Mouse (Mus musculus) layer of hippocampus, adult 18-20 months (tissue): ENCODE results near the gene Clk2. TPM values are rescaled to one million over a fixed set of nuclear protein-coding genes. Genes with fewer than 3 reads are reported as not detected.

Source experiments
- DNase-seq, 2 experiments: peaks; one replicate each; pipeline ENCODE4 v3.0.0; 2022; ENCODE audit warnings: low spot score in 2 of 2
- total RNA-seq, 2 experiments: library from RNA; stranded (reverse); gene quantifications; 2 replicates each; pipeline ENCODE4 v1.2.3; 2021

Gene Clk2
- total RNA-seq, 2 experiments from 2014 or later: 42.3 to 43.5 TPM

DNA sequence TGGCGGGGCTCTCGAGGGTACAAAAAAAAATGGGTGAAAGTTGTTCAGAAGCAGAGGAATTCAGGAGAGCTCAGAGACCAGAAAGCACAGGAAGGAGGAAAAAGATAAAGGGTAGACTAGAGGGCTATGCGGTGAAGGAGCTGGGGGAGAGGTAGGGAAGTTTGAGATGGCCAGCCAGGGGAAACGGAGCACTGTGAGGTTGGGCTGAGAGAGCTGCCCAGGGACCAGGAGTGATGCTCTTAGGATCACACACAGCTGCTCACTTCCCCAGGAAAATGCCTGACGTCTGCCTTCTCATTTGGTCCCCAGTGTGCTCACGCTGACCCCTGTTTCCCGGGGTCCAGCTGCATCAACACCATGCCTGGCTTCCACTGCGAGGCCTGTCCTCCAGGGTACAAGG is 55.0 kb downstream of the Clk2 start:
- no peak for DNase-seq

DNA sequence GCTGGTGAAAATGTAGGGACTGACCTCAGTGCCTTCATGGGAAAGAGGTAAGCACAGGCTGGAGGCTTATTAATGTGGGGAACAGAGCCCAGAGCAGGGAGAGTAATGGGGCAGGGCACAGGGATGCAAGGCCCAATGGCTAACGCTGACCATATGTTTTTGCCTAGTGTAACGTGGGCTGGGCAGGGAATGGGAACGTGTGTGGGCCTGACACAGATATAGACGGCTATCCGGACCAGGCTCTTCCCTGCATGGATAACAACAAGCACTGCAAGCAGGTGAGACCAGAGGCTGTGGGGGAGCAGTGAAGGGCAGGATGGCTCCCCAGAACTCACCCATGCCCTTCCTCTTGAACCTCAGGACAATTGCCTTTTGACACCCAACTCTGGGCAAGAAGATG is 56.6 kb downstream of the Clk2 start:
- no peak for DNase-seq

DNA sequence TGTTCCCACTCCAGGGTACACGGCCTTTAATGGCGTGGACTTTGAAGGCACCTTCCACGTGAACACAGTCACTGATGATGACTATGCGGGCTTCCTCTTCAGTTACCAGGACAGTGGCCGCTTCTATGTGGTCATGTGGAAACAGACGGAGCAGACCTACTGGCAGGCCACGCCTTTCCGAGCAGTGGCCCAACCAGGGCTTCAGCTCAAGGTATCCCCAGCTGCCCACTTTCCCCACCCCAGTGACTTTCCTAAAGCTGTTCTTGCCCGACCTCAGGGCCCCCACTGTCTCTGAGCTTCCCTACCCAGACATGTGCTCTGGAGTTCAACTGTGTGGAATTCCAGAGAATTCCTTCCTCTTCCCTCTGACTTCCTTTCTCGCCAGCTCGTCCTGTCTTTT is 60.2 kb downstream of the Clk2 start:
- no peak for DNase-seq

DNA sequence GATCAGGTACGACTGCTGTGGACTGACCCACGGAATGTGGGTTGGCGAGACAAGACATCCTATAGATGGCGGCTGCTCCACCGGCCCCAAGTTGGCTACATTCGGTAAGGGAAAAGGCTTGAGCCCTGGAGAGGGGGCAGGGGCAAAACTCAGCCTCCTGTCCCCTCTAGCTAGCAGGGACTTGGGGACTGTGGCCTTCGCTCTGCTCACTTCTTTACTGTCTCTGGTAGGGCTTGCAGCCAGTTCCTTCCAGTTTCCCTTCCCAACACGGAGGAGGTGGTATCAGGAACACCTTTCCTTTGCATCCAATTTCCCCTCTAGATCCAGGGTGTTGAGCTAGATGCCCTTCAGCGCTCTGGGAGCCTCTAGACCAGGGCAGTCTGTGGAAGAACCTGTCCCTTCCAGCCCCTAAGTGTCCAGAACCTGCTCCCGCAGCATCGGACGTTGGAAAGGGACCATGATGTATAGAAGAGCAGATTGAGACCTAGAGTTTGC is 60.8 kb downstream of the Clk2 start:
- no peak for DNase-seq

DNA sequence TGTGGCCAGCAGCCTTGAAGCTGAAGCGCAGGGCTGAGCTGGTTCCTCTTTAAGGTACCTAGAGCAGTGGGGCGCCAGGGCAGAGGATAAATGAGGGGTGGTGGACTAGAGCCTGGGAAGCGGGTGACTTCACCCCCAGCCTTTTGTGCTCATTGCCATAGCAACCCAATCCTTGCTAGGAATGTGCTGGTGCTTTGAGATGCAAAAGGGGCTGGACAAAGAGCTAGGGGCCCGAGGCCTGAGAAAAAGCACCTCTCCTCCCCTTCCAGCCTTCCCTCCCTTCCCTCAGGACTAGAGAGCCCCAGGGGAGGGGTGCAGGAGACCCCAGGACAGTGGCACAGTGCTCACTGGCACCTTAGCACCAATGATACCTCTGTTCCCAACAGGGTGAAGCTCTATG is 61.3 kb downstream of the Clk2 start:
- DNase-seq: peak in 1 of 2 experiments; percentile 59

DNA sequence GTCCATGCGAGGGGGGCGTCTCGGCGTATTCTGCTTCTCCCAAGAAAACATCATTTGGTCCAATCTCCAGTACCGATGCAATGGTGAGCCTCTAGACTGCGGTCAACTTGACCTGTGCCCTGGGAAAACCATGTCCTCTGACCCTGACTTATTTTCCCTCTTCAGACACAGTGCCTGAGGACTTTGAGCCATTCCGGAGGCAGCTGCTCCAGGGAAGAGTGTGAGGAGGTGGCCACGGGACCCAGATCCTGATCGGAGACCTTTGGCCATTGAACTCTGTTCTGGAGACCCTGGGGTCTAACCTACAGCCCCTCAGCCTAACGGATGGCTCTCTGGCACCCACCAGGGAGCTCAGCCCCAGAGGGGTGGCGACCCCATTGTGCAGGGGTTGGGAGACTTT is 61.8 kb downstream of the Clk2 start:
- DNase-seq: no peak

Other genes starting within 250 kb of the Clk2 start
- 10 to 100 TPM; 85.4 to 89.7 TPM for gene Ash1l, start 214.2 kb upstream of the Clk2 start, total RNA-seq
- gene Dap3, start 213.6 kb upstream of the Clk2 start, total RNA-seq: 100 to 1,000 TPM; 111 to 118 TPM
- 100 to 1,000 TPM; 128 to 134 TPM for gene Rusc1, start 71.5 kb upstream of the Clk2 start, total RNA-seq
- gene Gm43738, start 63.7 kb upstream of the Clk2 start, total RNA-seq: not detected
- gene Fdps, start 62.8 kb upstream of the Clk2 start, total RNA-seq: 10 to 100 TPM; 83.7 to 91.9 TPM
- gene Pklr, start 28.7 kb upstream of the Clk2 start, total RNA-seq: under 1 TPM in 1 of 2 experiments, not detected in 1; 0.15 TPM
- gene Hcn3, start 4.6 kb upstream of the Clk2 start, total RNA-seq: 10 to 100 TPM in 1 of 2 experiments, 1 to 10 TPM in 1; 9.6 to 13.1 TPM
- gene Scamp3, start 12.7 kb downstream of the Clk2 start, total RNA-seq: 10 to 100 TPM; 68.5 to 69.8 TPM
- 10 to 100 TPM; 49.0 to 59.9 TPM for gene Fam189b, start 18.3 kb downstream of the Clk2 start, total RNA-seq
- gene Gba, start 38.1 kb downstream of the Clk2 start, total RNA-seq: 10 to 100 TPM; 57.3 to 59.9 TPM
- gene Thbs3, start 50.4 kb downstream of the Clk2 start, total RNA-seq: 10 to 100 TPM; 30.5 to 30.7 TPM
- 10 to 100 TPM; 84.9 to 91.6 TPM for gene Mtx1, start 62.3 kb downstream of the Clk2 start, total RNA-seq
- under 1 TPM; 0.71 to 0.84 TPM for gene Muc1, start 64.3 kb downstream of the Clk2 start, total RNA-seq
- gene Krtcap2, start 81.2 kb downstream of the Clk2 start, total RNA-seq: 10 to 100 TPM; 78.0 to 81.3 TPM
- 10 to 100 TPM; 83.1 to 86.0 TPM for gene Trim46, start 81.5 kb downstream of the Clk2 start, total RNA-seq
- 10 to 100 TPM; 64.2 to 66.9 TPM for gene Dpm3, start 94.6 kb downstream of the Clk2 start, total RNA-seq
- 10 to 100 TPM; 43.7 to 52.2 TPM for gene Slc50a1, start 105.8 kb downstream of the Clk2 start, total RNA-seq
- gene Efna1, start 116.3 kb downstream of the Clk2 start, total RNA-seq: 10 to 100 TPM in 1 of 2 experiments, 1 to 10 TPM in 1; 8.4 to 11.4 TPM
- gene Efna3, start 158.2 kb downstream of the Clk2 start, total RNA-seq: 10 to 100 TPM; 78.2 to 80.1 TPM
- under 1 TPM; 0.53 to 0.77 TPM for gene Efna4, start 173.2 kb downstream of the Clk2 start, total RNA-seq
- 100 to 1,000 TPM; 120 to 126 TPM for gene Adam15, start 185.2 kb downstream of the Clk2 start, total RNA-seq
- gene Dcst2, start 197.2 kb downstream of the Clk2 start, total RNA-seq: under 1 TPM; 0.22 to 0.41 TPM
- not detected for gene Dcst1, start 200.5 kb downstream of the Clk2 start, total RNA-seq
- 10 to 100 TPM; 12.1 to 16.8 TPM for gene Zbtb7b, start 230.0 kb downstream of the Clk2 start, total RNA-seq
- 1 to 10 TPM; 2.5 to 4.4 TPM for gene Lenep, start 238.0 kb downstream of the Clk2 start, total RNA-seq
- gene Flad1, start 247.1 kb downstream of the Clk2 start, total RNA-seq: 10 to 100 TPM; 39.8 to 39.9 TPM